In genomic region chr11:84069034-84069370, GRCm38 (mm10) we compare ENCODE assay signal across 8 mouse cellular contexts. TPM values are rescaled to one million over a fixed set of nuclear protein-coding genes. Genes with fewer than 3 reads are reported as not detected.
DNase-seq lines count a peak whose midpoint lies in the region; ATAC-seq and TF ChIP-seq lines count a peak whose summit lies in the region.

Dusp14 (minus strand) TSS chr11:84069261.

- peaks cover 43% of the 10 kb centered on the region for H3K27me3 ChIP-seq in heart, embryonic 15.5 days
- H3K27me3 ChIP-seq in CH12.LX (replicated peaks): no peaks in the 10 kb centered on the region
- peaks cover 18% of the 10 kb centered on the region for H3K27me3 ChIP-seq in limb, embryonic 14.5 days (ENCODE audit: control insufficient read depth, insufficient read depth, low read length)
- H3K27me3 ChIP-seq in stomach, postnatal 0 days (ENCODE audit: control insufficient read depth, insufficient read depth, low read length): no peaks in the 10 kb centered on the region

- TF ChIP-seq EP300 in CH12.LX (IDR thresholded peaks at IDR 0.05; ENCODE audit: low read length): peak; percentile 48; the same call in 1 of the 2 replicates
- TF ChIP-seq EP300 in stomach, postnatal 0 days (optimal IDR thresholded peaks at IDR 0.05): no peak

- peak within 1 kb of the TSS; percentile 71 for H3K4me3 ChIP-seq in heart, embryonic 15.5 days
- peak within 1 kb of the TSS; percentile 64 to 76 (median 75) for H3K4me3 ChIP-seq in CH12.LX (replicated peaks in 1 of 3; ENCODE audit: low read depth in 2 of 3, low read length in 2 of 3, poor library complexity in 1 of 3)
- H3K4me3 ChIP-seq in brown adipose tissue, adult 24 weeks (ENCODE audit: insufficient read depth, low read depth, low read length): peak within 1 kb of the TSS; percentile 88
- peak within 1 kb of the TSS; percentile 73 for H3K4me3 ChIP-seq in limb, embryonic 14.5 days (replicated peaks; ENCODE audit: low read length)
- H3K4me3 ChIP-seq in stomach, postnatal 0 days (ENCODE audit: low read depth, low read length): peak within 1 kb of the TSS; percentile 70

- H3K4me2 ChIP-seq in heart, embryonic 15.5 days: peak within 1 kb of the TSS; percentile 96
- peak within 1 kb of the TSS; percentile 91 for H3K4me2 ChIP-seq in CH12.LX (ENCODE audit: insufficient read depth, low read depth, poor library complexity, severe bottlenecking)
- H3K4me2 ChIP-seq in limb, embryonic 14.5 days (replicated peaks; ENCODE audit: low read depth, low read length, severe bottlenecking): peak within 1 kb of the TSS; percentile 86
- peak within 1 kb of the TSS; percentile 83 for H3K4me2 ChIP-seq in stomach, postnatal 0 days (replicated peaks; ENCODE audit: low read depth)

- peak; percentile 58; the same call in 1 of the 2 replicates for TF ChIP-seq POLR2A in CH12.LX (IDR thresholded peaks at IDR 0.05; ENCODE audit: low read depth, low read length)
- TF ChIP-seq POLR2A in limb, embryonic 14.5 days (IDR thresholded peaks at IDR 0.05; ENCODE audit: borderline replicate concordance, extremely low read depth, insufficient read depth, insufficient read length): no peak

- WGBS in heart, embryonic 15.5 days: 15% methylated on average over 11 of the region's 11 CpGs
- 13% methylated on average over 11 of the region's 11 CpGs for WGBS in limb, embryonic 14.5 days
- WGBS in stomach, postnatal 0 days: 24% methylated on average over 11 of the region's 11 CpGs

- 0 out of 4 replicates have a peak, but pooled peaks of 1 of the 2 experiments have one; percentile 4 for TF ChIP-seq CTCF in CH12.LX (conservative IDR thresholded peaks at IDR 0.05 in 1 of 2, IDR thresholded peaks at IDR 0.05 in 1 of 2; ENCODE audit: low read depth in 2 of 2, low read length in 2 of 2)
- TF ChIP-seq CTCF in stomach, postnatal 0 days (IDR thresholded peaks at IDR 0.05; ENCODE audit: low read depth): no peak

- no peaks in the 10 kb centered on the region for H3K9me3 ChIP-seq in heart, embryonic 15.5 days (replicated peaks)
- no peaks in the 10 kb centered on the region for H3K9me3 ChIP-seq in CH12.LX (replicated peaks; ENCODE audit: low read length)
- no peaks in the 10 kb centered on the region for H3K9me3 ChIP-seq in limb, embryonic 14.5 days (ENCODE audit: control insufficient read depth, low read length)
- no peaks in the 10 kb centered on the region for H3K9me3 ChIP-seq in stomach, postnatal 0 days (ENCODE audit: control insufficient read depth, low read length)

- TF ChIP-seq RAD21 in CH12.LX (IDR thresholded peaks at IDR 0.05; ENCODE audit: low read depth, low read length): no peak

- no peaks in the 10 kb centered on the region for H3K36me3 ChIP-seq in heart, embryonic 15.5 days
- H3K36me3 ChIP-seq in CH12.LX (replicated peaks in 1 of 2; ENCODE audit: control insufficient read depth in 1 of 2, insufficient read depth in 1 of 2, low read length in 1 of 2): no peaks in the 10 kb centered on the region
- H3K36me3 ChIP-seq in limb, embryonic 14.5 days (ENCODE audit: control insufficient read depth, insufficient read depth, low read length): no peaks in the 10 kb centered on the region
- no peaks in the 10 kb centered on the region for H3K36me3 ChIP-seq in stomach, postnatal 0 days (ENCODE audit: control insufficient read depth, insufficient read depth, low read length)

- in situ Hi-C loops in CH12.LX (cut with MboI; ENCODE audit: low pct_ligation_motif_present, low pct_unique_long_range_greater_than_20kb, low sequenced_read_pairs): no loop called here

- peaks cover 31% of the 10 kb centered on the region for H3K4me1 ChIP-seq in heart, embryonic 15.5 days (replicated peaks)
- H3K4me1 ChIP-seq in CH12.LX (ENCODE audit: control insufficient read depth in 1 of 2, insufficient read depth in 2 of 2): peaks cover 18 to 74% of the 10 kb centered on the region in 2 experiments
- H3K4me1 ChIP-seq in brown adipose tissue, adult 24 weeks (ENCODE audit: control insufficient read depth, insufficient read depth, insufficient read length, low read length): no peaks in the 10 kb centered on the region
- H3K4me1 ChIP-seq in limb, embryonic 14.5 days (ENCODE audit: control insufficient read depth, insufficient read depth, low read length): peaks cover 31% of the 10 kb centered on the region
- H3K4me1 ChIP-seq in stomach, postnatal 0 days (replicated peaks; ENCODE audit: control insufficient read depth, insufficient read depth): 0 out of 2 replicates have a peak, but pooled peaks cover 4% of the 10 kb centered on the region

- DNase-seq in heart, adult 11 months: no peak
- peak; percentile 84 for DNase-seq in CH12.LX (ENCODE audit: extremely low read depth)
- DNase-seq in limb, embryonic 14.5 days (ENCODE audit: low spot score): no peak
- no peak for DNase-seq in stomach, postnatal 0 days (ENCODE audit: low spot score)
- DNase-seq in gastrocnemius, postnatal 4 days (ENCODE audit: low spot score in 2 of 2): no peak

- H3K79me2 ChIP-seq in CH12.LX (replicated peaks; ENCODE audit: control insufficient read depth, extremely low read depth, insufficient read depth, poor library complexity, severe bottlenecking): peaks cover 23% of the 10 kb centered on the region

- no peak for ATAC-seq in heart, embryonic 15.5 days (replicated peaks; ENCODE audit: insufficient number of reproducible peaks, insufficient read depth, low FRiP score, low read depth)
- no peak for ATAC-seq in inflammation-experienced regulatory T-cells, adult 6 months
- no peak for ATAC-seq in limb, embryonic 14.5 days (ENCODE audit: low FRiP score, low read depth)
- peak; percentile 56; the same call in 1 of the 2 replicates for ATAC-seq in stomach, postnatal 0 days (ENCODE audit: low FRiP score, low TSS enrichment)

- peak within 1 kb of the TSS; percentile 50; the same call in 1 of the 2 replicates for H3K27ac ChIP-seq in heart, embryonic 15.5 days
- H3K27ac ChIP-seq in CH12.LX (ENCODE audit: insufficient read depth, low read depth): peak within 1 kb of the TSS; percentile 87
- H3K27ac ChIP-seq in brown adipose tissue, adult 24 weeks (replicated peaks; ENCODE audit: low read depth, low read length): no peak within 1 kb of the TSS
- H3K27ac ChIP-seq in limb, embryonic 14.5 days (replicated peaks; ENCODE audit: low read depth, low read length): peak within 1 kb of the TSS; percentile 67; the same call in 1 of the 2 replicates
- H3K27ac ChIP-seq in stomach, postnatal 0 days (replicated peaks): peak within 1 kb of the TSS; percentile 82

- peak within 1 kb of the TSS; percentile 70 for H3K9ac ChIP-seq in heart, embryonic 15.5 days
- peak within 1 kb of the TSS; percentile 79 for H3K9ac ChIP-seq in CH12.LX (ENCODE audit: insufficient read depth, low read depth)
- H3K9ac ChIP-seq in limb, embryonic 14.5 days (ENCODE audit: low read depth, low read length, severe bottlenecking): peak within 1 kb of the TSS; percentile 78
- H3K9ac ChIP-seq in stomach, postnatal 0 days (ENCODE audit: low read length): peak within 1 kb of the TSS; percentile 79

- dilution Hi-C loops in CH12.LX (cut with MboI; ENCODE audit: extremely low pct_ligation_motif_present, extremely low pct_unique_long_range_greater_than_20kb, low sequenced_read_pairs): no loop called here

TF ChIP-seq in CH12.LX, 34 proteins besides CTCF, POLR2A, EP300 and RAD21 (continues in another document):
- TF ChIP-seq MXI1 (IDR thresholded peaks at IDR 0.05; ENCODE audit: low read depth, low read length) (peak; percentile 74), USF1 (IDR thresholded peaks at IDR 0.05; ENCODE audit: low read depth, low read length) (no peak), CHD1 (IDR thresholded peaks at IDR 0.05; ENCODE audit: low read depth, low read length) (peak; percentile 88; the same call in 1 of the 2 replicates), HCFC1 (IDR thresholded peaks at IDR 0.05; ENCODE audit: low read depth, low read length) (peak; percentile 38; the same call in 1 of the 2 replicates), CHD2 (IDR thresholded peaks at IDR 0.05; ENCODE audit: low read length) (peak; percentile 79; the same call in 1 of the 2 replicates), MAZ (IDR thresholded peaks at IDR 0.05; ENCODE audit: low read depth, low read length) (no peak), SIN3A (IDR thresholded peaks at IDR 0.05; ENCODE audit: low read length) (peak; percentile 67), ZKSCAN1 (IDR thresholded peaks at IDR 0.05; ENCODE audit: borderline replicate concordance, low read depth, low read length) (no peak), USF2 (conservative IDR thresholded peaks at IDR 0.05; ENCODE audit: low read depth, low read length) (no peak), TCF12 (IDR thresholded peaks at IDR 0.05; ENCODE audit: low read depth, low read length) (peak; percentile 50; the same call in 1 of the 2 replicates), TBP (conservative IDR thresholded peaks at IDR 0.05; ENCODE audit: low read depth, low read length) (0 out of 2 replicates have a peak, but pooled peaks have one; percentile 16), KAT2A (IDR thresholded peaks at IDR 0.05; ENCODE audit: insufficient replicate concordance, low read length) (0 out of 2 replicates have a peak, but pooled peaks have one; percentile 38), MAFK (IDR thresholded peaks at IDR 0.05; ENCODE audit: insufficient replicate concordance, low read length) (peak; percentile 73), NELFE (IDR thresholded peaks at IDR 0.05; ENCODE audit: low read depth, low read length) (peak; percentile 45), MYC (IDR thresholded peaks at IDR 0.05; ENCODE audit: low read depth, low read length) (peak; percentile 74), UBTF (IDR thresholded peaks at IDR 0.05; ENCODE audit: low read depth, low read length) (no peak), ZMIZ1 (IDR thresholded peaks at IDR 0.05; ENCODE audit: low read depth, low read length) (no peak; the same call in 1 of the 2 replicates), IRF4 (IDR thresholded peaks at IDR 0.05; ENCODE audit: low read depth, low read length) (peak; percentile 45), JUN (IDR thresholded peaks at IDR 0.05; ENCODE audit: insufficient read depth, low read depth, low read length) (peak; percentile 11; the same call in 1 of the 2 replicates), ETS1 (conservative IDR thresholded peaks at IDR 0.05; ENCODE audit: low read depth, low read length) (peak; percentile 83)

RNA-seq across cellular contexts. Expression of gene Dusp14, which starts in this region (rescaled TPM):
- polyA plus RNA-seq in heart, embryonic 15.5 days (2015; fragmentation: Nextera tagmentation; extraction: Ambion mirVana): 4.3 and 8.9 TPM in 2 replicates
- 70.6 and 124 TPM in 2 replicates for total RNA-seq in CH12.LX (2012; rRNA removed)
- 101 and 127 TPM in 2 replicates for total RNA-seq in CH12.LX (2014; rRNA removed)
- polyA plus RNA-seq in CH12.LX (2012; ENCODE audit: insufficient read length, low read depth): 43.0 and 52.7 TPM in 2 replicates
- polyA plus RNA-seq in brown adipose tissue, adult 24 weeks (2012; ENCODE audit: insufficient read depth, insufficient read length, missing spikeins): 6.8 and 8.1 TPM in 2 replicates
- polyA plus RNA-seq in inflammation-experienced regulatory T-cells, adult 6 months (2017; shearing (Covaris generic)): 10 to 100 TPM; 16.6 to 20.9 (median 20.7) TPM
- polyA plus RNA-seq in limb, embryonic 14.5 days (2012; rRNA removed): 15.3 and 18.2 TPM in 2 replicates
- polyA plus RNA-seq in limb, embryonic 14.5 days (2014; fragmentation: Nextera tagmentation; extraction: Ambion mirVana): 21.9 and 23.6 TPM in 2 replicates
- 118 and 130 TPM in 2 replicates for polyA plus RNA-seq in stomach, postnatal 0 days (2015; fragmentation: Nextera tagmentation; extraction: Ambion mirVana)
- 1 to 10 TPM; 6.4 to 7.7 TPM for total RNA-seq in gastrocnemius, postnatal 4 days (2021)

Comparison
In these comparisons a context has a peak if more than half of its experiments do, and no peak if none do; other contexts are left out.
1. RNA of gene Dusp14 (total RNA-seq): 70.6 to 127 TPM in CH12.LX; 6.4 to 7.7 TPM in gastrocnemius, postnatal 4 days; every median in the first group is over 4 times any median in the second.
2. Peak in every context shown above with its lines, with median percentiles within 50 percentile points of each other: H3K4me2 ChIP-seq, H3K4me3 ChIP-seq and H3K9ac ChIP-seq.